Mouse (Mus musculus) heart, adult 18-20 months (tissue): ENCODE data around the gene Gprin2. TPM values are rescaled to one million over a fixed set of nuclear protein-coding genes. Genes with fewer than 3 reads are reported as not detected.
A peak's percentile ranks its signal among the peaks of the same experiment; 100 is the strongest.

ENCODE experiments used
- DNase-seq, 2 experiments: peaks; one replicate each; pipeline ENCODE4 v3.0.0; 2021 to 2022; ENCODE audit warnings: mixed read lengths in 1 of 2
- total RNA-seq, 2 experiments: library from RNA; stranded (reverse); gene quantifications; 2 replicates each; pipeline ENCODE4 v1.2.3; 2021

The Gprin2 gene
- total RNA-seq, 2 experiments from 2014 or later: 0.13 to 0.25 TPM

DNA sequence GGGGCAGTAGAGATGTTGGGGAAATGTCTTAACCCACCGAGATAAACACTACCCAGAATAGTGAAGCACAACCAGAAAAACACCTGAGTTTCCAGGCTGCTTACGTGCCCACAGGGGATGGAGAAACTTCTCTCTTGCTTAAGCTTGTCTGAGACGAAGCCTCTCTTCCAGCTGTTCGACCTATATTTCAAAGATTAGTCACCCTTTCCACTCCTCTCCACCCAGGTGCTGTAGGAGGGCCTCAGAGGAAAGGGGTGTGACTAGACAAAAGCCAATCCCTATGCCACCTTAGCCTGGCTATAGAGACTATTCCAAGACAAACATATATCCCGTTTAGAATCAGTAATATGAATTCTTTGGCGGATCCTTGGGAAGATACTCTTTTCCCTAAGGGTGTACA is 6.5 kb upstream of the Gprin2 start:
- no peak for DNase-seq

DNA sequence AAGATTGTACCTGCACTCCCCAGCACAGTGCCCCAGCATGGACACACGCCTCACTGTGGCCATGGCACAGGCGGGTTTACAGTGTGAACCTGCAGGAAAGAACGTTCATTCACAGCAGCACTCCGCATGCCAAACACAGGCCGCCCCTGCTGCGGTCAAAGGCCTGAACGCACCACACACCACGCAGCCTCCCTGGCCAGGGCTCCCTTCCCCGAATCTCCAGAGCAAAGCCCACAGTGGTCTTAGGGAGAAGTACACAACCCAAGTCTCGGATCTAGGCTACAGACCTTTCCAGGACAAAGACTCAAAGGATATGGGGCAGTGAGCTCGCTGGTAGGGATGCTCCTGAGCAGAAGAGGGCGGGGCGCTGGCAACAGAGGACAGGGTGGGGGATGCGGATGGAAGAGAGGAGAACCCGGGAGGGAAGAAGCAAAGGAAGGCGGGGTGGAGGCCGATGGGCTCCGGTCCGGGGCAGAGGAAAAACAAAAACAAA is 669 bp downstream of the Gprin2 start:
- peak; percentile 14 to 39 for DNase-seq

DNA sequence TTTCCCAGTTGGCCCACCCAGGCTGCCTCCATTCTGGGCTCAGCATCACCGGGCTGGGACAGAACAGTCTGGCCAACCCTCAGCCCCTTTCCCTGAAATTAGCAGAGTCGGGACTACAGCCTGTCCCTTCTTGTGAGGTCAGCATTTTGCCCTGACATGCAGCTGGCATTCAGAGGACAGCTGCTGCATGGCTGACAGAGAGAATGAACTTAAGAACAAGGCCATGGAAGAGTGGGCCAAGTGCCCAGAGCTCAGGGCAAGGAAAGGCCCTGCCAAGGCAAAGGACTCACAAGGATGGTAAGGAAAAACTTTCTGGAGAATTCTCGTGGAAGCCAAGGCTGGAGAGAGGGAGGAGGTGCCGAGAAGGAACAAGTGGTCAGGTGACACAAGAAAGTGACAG is 4.7 kb downstream of the Gprin2 start:
- no peak for DNase-seq

DNA sequence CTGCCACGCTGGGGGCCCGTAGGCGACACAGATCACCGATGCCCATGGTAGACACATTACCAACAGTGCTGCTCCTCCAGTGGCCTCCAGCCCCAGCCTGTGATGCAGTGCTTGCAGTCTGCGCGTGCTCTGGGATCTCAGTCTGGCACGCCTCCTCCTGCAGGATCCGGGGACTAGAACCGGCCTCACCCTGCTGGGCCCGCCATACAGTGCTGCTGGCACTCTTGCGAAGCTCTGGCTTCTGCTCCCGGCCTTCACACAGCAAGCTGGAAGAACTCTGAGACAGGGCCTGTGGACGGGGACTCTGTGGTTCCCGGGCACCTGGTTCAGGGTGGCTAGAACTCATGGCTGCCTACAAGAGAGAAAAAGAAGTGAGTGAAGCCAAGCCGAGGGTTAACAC is 6.0 kb downstream of the Gprin2 start:
- no peak for DNase-seq

DNA sequence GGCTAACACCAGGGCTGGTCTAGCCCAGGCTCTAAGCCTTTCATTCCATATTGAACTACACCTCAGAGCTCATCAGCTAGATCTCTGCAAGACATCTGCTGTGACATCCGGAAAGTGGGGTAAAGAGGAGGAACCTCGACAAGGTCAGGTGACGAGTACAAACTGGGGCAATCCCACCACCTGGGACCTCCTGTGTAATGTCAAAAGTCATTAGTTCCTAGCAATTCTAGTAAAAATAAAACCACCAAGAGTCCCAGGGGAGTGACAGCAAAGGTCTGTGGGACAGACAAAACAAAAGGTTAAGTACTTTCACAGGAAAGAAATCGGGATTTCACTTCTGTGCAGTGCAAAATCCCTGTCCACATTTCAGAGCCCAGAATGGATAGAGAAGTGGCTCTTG is 7.6 kb downstream of the Gprin2 start:
- no peak for DNase-seq

DNA sequence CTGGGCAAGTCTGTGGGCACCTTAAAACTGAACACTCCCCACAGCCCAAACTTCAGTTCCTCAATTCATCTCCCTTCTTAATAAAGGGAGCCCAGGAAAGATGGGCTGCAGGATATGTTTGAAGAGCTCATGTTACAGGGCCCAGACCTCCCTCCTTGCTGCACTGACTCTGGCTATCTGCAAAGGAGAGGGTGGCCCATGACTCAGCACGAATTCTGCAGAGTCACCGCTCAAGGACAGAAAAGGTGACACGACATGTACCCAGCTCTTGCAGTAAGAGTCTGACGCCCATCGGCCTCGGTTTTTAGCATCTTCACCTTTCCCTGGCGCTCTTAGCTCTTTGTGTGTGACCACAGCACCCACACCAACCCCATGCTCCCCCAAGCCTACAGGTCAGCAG is 11.1 kb downstream of the Gprin2 start:
- no peak for DNase-seq

DNA sequence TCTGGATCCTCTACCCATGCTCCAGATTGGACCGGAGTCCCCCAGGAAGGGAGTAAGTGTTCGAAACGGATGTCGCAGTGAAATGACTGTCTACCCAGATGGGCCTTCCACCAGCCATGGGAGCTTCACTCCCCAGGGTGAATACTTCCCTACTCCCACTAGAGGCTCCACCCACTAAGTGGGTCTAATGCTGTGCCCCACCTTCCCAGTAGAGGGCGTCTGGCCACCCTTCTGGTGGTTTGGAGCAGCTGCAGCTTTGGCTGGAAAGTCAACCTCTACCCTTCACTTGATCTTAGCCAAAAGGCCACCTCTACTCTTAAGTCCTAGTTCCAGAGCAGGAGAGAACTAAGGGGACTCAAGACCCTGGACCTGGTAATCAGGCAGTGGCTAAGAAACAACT is 12.8 kb downstream of the Gprin2 start:
- peak; percentile 27 to 39 for DNase-seq

DNA sequence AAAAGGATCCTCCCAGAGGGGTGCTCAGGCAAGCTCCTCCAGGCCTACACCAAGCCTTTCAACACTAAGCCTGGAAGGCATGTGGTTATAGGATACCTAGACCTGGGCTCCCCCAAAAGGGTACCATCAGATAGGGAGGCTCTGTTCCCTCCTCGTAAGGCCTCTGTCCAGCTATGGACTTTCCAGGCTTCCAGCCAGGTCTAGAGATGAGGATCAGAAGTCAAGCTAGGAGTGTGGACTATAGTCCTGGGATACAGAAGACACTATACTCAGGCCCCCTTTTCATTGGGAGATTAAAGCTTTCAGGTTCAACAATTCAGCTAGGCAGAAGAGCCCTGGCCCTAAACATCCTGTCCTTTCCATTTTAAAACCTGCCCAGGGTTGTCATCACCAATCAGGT is 18.4 kb downstream of the Gprin2 start:
- no peak for DNase-seq

DNA sequence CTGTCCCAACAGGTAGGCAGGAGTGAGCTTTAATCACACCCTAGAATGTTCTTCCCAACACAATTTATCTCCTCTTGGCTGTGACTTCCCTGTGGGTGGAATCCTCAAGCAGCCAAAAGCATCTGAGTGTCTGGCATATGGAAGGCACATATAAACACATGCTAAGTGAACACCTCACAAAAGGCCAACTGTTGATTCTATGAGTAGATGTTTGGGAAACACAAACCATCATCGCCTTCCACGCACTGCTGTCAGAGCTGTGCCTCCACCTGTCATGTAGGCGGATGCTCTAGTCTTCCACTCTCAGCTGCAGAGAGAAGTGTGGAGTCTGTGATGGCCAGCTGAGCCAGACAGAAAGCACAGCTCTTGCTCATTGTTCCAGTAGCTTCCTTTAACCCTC is 22.1 kb downstream of the Gprin2 start:
- DNase-seq: no peak

DNA sequence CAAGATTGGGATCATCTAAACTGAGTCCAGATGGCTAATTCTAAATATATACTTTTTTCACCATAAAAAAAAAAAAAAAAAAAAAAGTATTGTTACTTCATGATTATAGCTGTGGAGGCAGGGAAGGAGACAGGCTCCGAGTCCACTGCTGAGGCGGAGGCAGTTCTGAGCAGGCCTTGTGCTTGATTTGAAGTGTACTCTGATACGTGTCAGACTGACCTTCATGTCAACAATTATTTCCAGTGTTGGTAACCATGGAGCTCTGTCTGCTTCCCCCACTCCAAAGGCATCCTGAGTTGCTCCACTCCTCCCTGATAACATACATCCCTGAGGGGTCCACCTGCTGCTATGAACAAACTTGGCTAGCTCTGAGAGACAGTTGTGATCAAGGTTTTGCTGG is 30.3 kb downstream of the Gprin2 start:
- no peak for DNase-seq

DNA sequence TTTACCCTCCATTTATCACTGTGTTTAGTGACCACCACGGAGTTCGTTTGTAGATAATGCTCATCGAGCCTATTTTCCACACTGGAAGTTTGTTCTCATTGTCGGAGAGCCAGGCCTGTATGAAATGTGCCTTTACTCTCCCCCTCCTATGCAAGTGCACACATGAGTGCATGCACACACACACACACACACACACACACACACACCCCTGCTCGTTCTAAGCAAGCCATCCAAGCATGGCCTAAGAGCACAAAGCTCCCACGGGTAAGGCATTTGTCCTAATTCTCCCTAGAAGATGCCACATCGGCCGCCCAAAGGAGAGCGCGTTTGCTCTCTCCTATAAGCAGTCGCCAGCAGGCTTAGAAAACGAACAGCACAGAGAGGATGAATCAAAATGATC is 45.7 kb downstream of the Gprin2 start:
- DNase-seq: no peak

DNA sequence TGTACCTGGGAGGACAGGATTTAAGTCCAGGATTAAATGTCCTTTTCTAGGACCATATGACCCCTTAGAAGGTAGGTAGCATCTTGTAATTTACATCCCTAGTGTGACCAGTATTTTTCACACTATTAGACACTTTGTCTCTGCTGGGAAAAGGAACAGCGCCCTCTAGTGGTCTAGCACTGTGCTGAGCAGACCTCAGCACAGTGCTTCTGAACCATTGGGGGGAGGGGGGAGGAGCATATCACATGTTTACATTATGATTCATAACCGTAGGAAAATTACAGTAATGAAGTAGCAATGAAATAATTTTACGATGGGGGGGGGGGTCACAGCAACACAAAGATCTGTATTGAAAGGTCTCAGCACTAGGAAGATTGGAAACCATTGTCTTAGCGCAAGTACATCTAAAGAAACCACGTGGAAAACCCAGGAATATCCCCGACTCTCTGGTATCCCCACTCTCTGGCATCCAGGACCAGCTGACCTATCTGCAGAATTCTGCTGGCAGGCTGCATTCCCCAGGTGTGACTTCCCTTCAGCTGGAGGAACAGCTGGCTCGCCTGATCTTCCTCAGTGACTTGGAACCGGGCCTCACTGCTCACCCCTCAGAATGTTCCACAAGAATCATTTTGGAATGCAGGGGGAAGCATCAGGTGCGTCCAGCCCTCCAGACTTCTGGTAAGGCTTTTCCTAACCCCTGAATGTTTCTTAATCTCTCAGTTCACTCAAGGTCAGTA is 46.7 kb downstream of the Gprin2 start:
- peak; percentile 37 to 68 for DNase-seq

DNA sequence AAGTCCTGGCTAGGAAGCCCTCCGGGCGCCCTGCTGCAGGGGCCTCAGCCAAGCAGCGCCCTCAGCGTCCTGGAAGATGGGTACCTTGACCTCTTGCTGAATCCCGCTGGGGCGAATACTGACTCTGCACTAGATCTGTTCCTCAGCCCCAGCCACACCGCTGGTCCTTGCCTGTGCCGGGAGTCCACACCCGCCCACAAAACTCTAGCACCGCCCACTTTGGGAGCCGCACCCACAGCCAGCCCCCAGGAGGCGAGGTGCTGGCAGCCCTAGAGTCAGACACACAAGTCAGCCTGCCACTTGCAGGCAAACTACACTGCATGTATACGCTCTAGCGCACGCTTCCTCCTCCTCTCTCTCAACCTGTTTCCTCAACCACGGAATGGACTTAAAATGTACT is 49.1 kb downstream of the Gprin2 start, which contains the start of gene Npy4r:
TSS of gene Npy4r (minus strand) at position 148 of the 400 bp plus-strand sequence.
- peak; percentile 59 to 69 for DNase-seq

DNA sequence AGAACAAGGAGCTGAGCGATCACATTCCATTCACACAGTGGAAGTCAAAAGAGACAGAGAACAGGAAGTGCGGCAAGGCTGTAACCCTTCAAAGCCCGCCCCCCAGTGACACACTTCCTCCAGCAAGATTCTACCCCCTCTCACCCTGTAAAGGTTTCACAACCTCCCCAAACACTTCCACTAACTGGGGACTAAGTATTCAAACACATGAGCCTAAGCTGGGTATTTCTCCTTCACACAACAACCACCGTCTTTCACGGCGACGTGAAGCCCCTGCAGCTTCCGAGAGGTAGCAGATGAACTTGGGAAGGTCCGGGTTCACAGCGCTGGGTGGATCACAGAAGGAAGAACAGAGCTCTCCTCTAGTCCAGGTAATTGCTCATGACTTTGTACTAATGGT is 58.5 kb downstream of the Gprin2 start:
- DNase-seq: no peak

DNA sequence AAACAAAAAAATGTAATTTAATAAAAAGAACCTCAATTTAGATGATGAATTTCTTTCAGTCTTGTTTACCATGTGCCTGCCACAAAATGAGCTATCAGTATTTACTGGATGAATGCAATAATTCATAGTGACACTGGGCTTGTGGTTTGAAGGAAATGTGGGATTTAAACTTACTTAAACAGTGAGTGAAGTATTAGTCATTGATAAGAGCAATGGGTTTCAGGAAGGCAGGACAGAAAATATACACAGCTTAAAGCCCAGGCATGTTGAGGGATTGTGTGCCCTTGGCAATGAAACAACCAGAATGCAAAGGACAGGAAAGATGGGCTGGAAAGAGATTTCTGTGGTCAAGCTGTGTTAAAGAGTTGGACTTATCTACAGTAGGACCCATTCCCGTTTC is 59.1 kb downstream of the Gprin2 start:
- no peak for DNase-seq

DNA sequence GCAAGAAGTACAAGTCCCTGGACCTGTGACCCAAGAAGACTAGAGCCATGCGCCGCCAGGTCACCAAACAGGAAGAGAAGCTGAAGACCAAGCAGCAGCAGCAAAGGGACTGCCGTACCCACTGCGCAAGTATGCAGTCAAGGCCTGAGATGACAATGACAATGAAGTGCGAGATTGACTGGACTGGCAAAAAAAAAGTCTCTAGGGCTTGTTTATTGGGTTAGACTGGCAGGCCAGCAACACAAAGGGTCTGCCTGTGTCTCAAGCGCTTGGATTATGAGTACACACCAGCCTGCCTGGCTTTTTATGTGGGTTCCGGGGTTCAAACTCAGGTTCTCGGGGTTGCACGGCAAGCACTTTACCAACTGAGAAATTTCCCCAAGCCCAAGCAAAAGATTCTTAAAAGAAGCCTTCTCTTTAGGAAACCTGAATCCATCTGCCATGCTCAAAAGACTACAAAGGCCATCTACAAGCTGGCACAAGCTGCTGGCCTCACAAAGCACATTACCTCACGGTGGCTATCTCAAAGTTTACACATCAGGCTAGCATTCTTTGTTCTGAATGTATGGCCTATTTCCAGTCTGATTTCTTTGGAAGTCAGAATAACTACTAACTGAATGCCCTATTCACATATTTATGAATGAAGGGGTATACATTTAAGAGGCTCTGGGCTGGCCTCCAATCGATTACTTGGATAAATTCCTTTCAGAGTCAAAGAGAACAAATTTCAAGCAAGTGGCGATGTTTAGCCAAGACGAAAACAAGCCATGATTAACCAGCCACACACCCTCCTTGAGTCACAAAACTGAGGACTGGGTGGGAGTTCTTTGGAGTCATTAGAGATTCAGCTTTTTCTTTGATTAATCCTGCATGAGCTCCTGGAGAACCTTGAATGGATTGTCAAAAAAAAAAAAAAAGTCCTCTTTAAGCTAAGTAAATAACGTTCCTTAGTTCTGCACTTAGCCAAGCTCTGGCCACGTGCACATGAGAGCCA is 61.5 kb downstream of the Gprin2 start:
- no peak for DNase-seq

Other genes starting within 250 kb of the Gprin2 start
- not detected for gene Rbp3, start 247.7 kb downstream of the Gprin2 start, total RNA-seq
- gene Zfp488, start 222.9 kb downstream of the Gprin2 start, total RNA-seq: under 1 TPM in 1 of 2 experiments, not detected in 1; 0.05 TPM
- gene Gm30083, start 186.5 kb downstream of the Gprin2 start, total RNA-seq: not detected
- gene Gm5460, start 184.9 kb downstream of the Gprin2 start, total RNA-seq: not detected
- gene Antxrl, start 148.9 kb downstream of the Gprin2 start, total RNA-seq: not detected
- gene Anxa8, start 115.7 kb downstream of the Gprin2 start, total RNA-seq: 1 to 10 TPM; 1.8 to 5.4 TPM
- gene A630023A22Rik, start 98.9 kb downstream of the Gprin2 start, total RNA-seq: not detected
- gene Npy4r, start 49.2 kb downstream of the Gprin2 start, total RNA-seq: under 1 TPM; 0.07 to 0.13 TPM
- under 1 TPM; 0.35 to 0.67 TPM for gene Syt15, start 17.9 kb upstream of the Gprin2 start, total RNA-seq
- 1 to 10 TPM; 6.0 to 8.5 TPM for gene Shld2, start 108.8 kb upstream of the Gprin2 start, total RNA-seq
- 100 to 1,000 TPM; 148 to 183 TPM for gene Glud1, start 109.1 kb upstream of the Gprin2 start, total RNA-seq
- gene Fam25c, start 153.8 kb upstream of the Gprin2 start, total RNA-seq: not detected
- 10 to 100 TPM; 11.6 to 12.6 TPM for gene Sncg, start 173.1 kb upstream of the Gprin2 start, total RNA-seq
- 10 to 100 TPM; 30.1 to 30.7 TPM for gene Mmrn2, start 173.8 kb upstream of the Gprin2 start, total RNA-seq